Mouse (Mus musculus): ENCODE data around the gene Egln1. TPM values are rescaled to one million over a fixed set of nuclear protein-coding genes. Genes with fewer than 3 reads are reported as not detected.

Gene Egln1
- polyA plus RNA-seq, 1 experiment from 2014 or later: 10.0 TPM

GRCm38 (mm10) chr8:124909936-124910335 lies 39.2 kb downstream of the Egln1 start:
- H3K27ac ChIP-seq (ENCODE audit: low read depth, low read length): no peak overlapping the region
- 93% methylated on average over 16 of the region's 16 CpGs for WGBS
- peaks cover 45% of the 10 kb centered on the region for H3K36me3 ChIP-seq (ENCODE audit: control insufficient read depth, insufficient read depth, low read length)

GRCm38 (mm10) chr8:124905482-124905881 lies 43.6 kb downstream of the Egln1 start:
- no peaks in the 10 kb centered on the region for H3K4me1 ChIP-seq (replicated peaks; ENCODE audit: control insufficient read depth, insufficient read depth, low read length)
- no peak overlapping the region for H3K4me2 ChIP-seq
- ATAC-seq (replicated peaks; ENCODE audit: low FRiP score): no peak
- no peak overlapping the region for H3K27ac ChIP-seq (ENCODE audit: low read depth, low read length)
- WGBS: 88% methylated on average over 2 of the region's 2 CpGs
- H3K9ac ChIP-seq (ENCODE audit: low read depth, low read length): no peak overlapping the region
- H3K27me3 ChIP-seq (replicated peaks; ENCODE audit: control insufficient read depth, insufficient read depth, low read length): no peaks in the 10 kb centered on the region
- no peak overlapping the region for H3K4me3 ChIP-seq (ENCODE audit: low read depth, low read length)
- no peaks in the 10 kb centered on the region for H3K9me3 ChIP-seq (ENCODE audit: control insufficient read depth, low read length)
- no peak for DNase-seq (ENCODE audit: low spot score)
- H3K36me3 ChIP-seq (ENCODE audit: control insufficient read depth, insufficient read depth, low read length): peaks cover 48% of the 10 kb centered on the region

More at GRCm38 (mm10) chr8:124909936-124910335, 39.2 kb downstream of the Egln1 start:
- Histone ChIP-seq H3K4me3 (ENCODE audit: low read depth, low read length) (no peak overlapping the region), H3K4me2 (no peak overlapping the region), H3K9ac (ENCODE audit: low read depth, low read length) (no peak overlapping the region), H3K9me3 (ENCODE audit: control insufficient read depth, low read length) (no peaks in the 10 kb centered on the region), H3K27me3 (replicated peaks; ENCODE audit: control insufficient read depth, insufficient read depth, low read length) (no peaks in the 10 kb centered on the region), H3K4me1 (replicated peaks; ENCODE audit: control insufficient read depth, insufficient read depth, low read length) (no peaks in the 10 kb centered on the region)
- no peak for ATAC-seq (replicated peaks; ENCODE audit: low FRiP score)
- no peak for DNase-seq (ENCODE audit: low spot score)

GRCm38 (mm10) chr8:124903198-124903597 lies 45.9 kb downstream of the Egln1 start:
- no peak overlapping the region for H3K4me3 ChIP-seq (ENCODE audit: low read depth, low read length)
- no peak overlapping the region for H3K27ac ChIP-seq (ENCODE audit: low read depth, low read length)
- 94% methylated on average over 15 of the region's 15 CpGs for WGBS
- H3K4me1 ChIP-seq (replicated peaks; ENCODE audit: control insufficient read depth, insufficient read depth, low read length): peaks cover 5% of the 10 kb centered on the region
- H3K27me3 ChIP-seq (replicated peaks; ENCODE audit: control insufficient read depth, insufficient read depth, low read length): no peaks in the 10 kb centered on the region
- H3K9ac ChIP-seq (ENCODE audit: low read depth, low read length): no peak overlapping the region
- DNase-seq (ENCODE audit: low spot score) (no peak), ATAC-seq (replicated peaks; ENCODE audit: low FRiP score) (no peak)
- no peak overlapping the region for H3K4me2 ChIP-seq
- peaks cover 47% of the 10 kb centered on the region for H3K36me3 ChIP-seq (ENCODE audit: control insufficient read depth, insufficient read depth, low read length)
- no peaks in the 10 kb centered on the region for H3K9me3 ChIP-seq (ENCODE audit: control insufficient read depth, low read length)

- peak; percentile 15; the same call in 1 of the 2 replicates for ATAC-seq (replicated peaks; ENCODE audit: low FRiP score)
- Histone ChIP-seq H3K27me3 (replicated peaks; ENCODE audit: control insufficient read depth, insufficient read depth, low read length) (no peaks in the 10 kb centered on the region), H3K4me2 (peak overlapping the region; percentile 96), H3K9me3 (ENCODE audit: control insufficient read depth, low read length) (no peaks in the 10 kb centered on the region), H3K36me3 (ENCODE audit: control insufficient read depth, insufficient read depth, low read length) (peaks cover 40% of the 10 kb centered on the region), H3K4me1 (replicated peaks; ENCODE audit: control insufficient read depth, insufficient read depth, low read length) (peaks cover 15% of the 10 kb centered on the region), H3K9ac (ENCODE audit: low read depth, low read length) (peak overlapping the region; percentile 79), H3K27ac (ENCODE audit: low read depth, low read length) (peak overlapping the region; percentile 75), H3K4me3 (ENCODE audit: low read depth, low read length) (peak overlapping the region; percentile 98)
- no peak for DNase-seq (ENCODE audit: low spot score)
- 4% methylated on average over 31 of the region's 31 CpGs for WGBS
These were observed 50.7 kb downstream of the Egln1 start for GRCm38 (mm10) chr8:124898251-124898905.

- Histone ChIP-seq H3K4me1 (replicated peaks; ENCODE audit: control insufficient read depth, insufficient read depth, low read length) (peaks cover 15% of the 10 kb centered on the region), H3K36me3 (ENCODE audit: control insufficient read depth, insufficient read depth, low read length) (peaks cover 40% of the 10 kb centered on the region), H3K27ac (ENCODE audit: low read depth, low read length) (peak within 1 kb of the TSS; percentile 75), H3K27me3 (replicated peaks; ENCODE audit: control insufficient read depth, insufficient read depth, low read length) (no peaks in the 10 kb centered on the region), H3K9ac (ENCODE audit: low read depth, low read length) (peak within 1 kb of the TSS; percentile 79), H3K9me3 (ENCODE audit: control insufficient read depth, low read length) (no peaks in the 10 kb centered on the region), H3K4me2 (peak within 1 kb of the TSS; percentile 96), H3K4me3 (ENCODE audit: low read depth, low read length) (peak within 1 kb of the TSS; percentile 98)
- peak; percentile 91 for ATAC-seq (replicated peaks; ENCODE audit: low FRiP score)
- peak; percentile 96 for DNase-seq (ENCODE audit: low spot score)
- WGBS: under 1% methylated on average over 114 of the region's 114 CpGs
These were observed 51.5 kb downstream of the Egln1 start, which contains the start of the genes Exoc8 and Sprtn for GRCm38 (mm10) chr8:124897386-124898250. Exoc8 (minus strand) TSS chr8:124897705. Sprtn (plus strand) TSS chr8:124897886.

- peak; percentile 40 for ATAC-seq (replicated peaks; ENCODE audit: low FRiP score)
- Histone ChIP-seq H3K9ac (ENCODE audit: low read depth, low read length) (peak overlapping the region; percentile 79), H3K4me2 (peak overlapping the region; percentile 96), H3K27me3 (replicated peaks; ENCODE audit: control insufficient read depth, insufficient read depth, low read length) (no peaks in the 10 kb centered on the region), H3K36me3 (ENCODE audit: control insufficient read depth, insufficient read depth, low read length) (peaks cover 34% of the 10 kb centered on the region), H3K4me1 (replicated peaks; ENCODE audit: control insufficient read depth, insufficient read depth, low read length) (peaks cover 15% of the 10 kb centered on the region), H3K9me3 (ENCODE audit: control insufficient read depth, low read length) (no peaks in the 10 kb centered on the region), H3K4me3 (ENCODE audit: low read depth, low read length) (peak overlapping the region; percentile 98), H3K27ac (ENCODE audit: low read depth, low read length) (peak overlapping the region; percentile 75)
- 1% methylated on average over 60 of the region's 60 CpGs for WGBS
- DNase-seq (ENCODE audit: low spot score): peak; percentile 71
These were observed 52.3 kb downstream of the Egln1 start for GRCm38 (mm10) chr8:124896632-124897385.

- Histone ChIP-seq H3K9me3 (ENCODE audit: control insufficient read depth, low read length) (no peaks in the 10 kb centered on the region), H3K27me3 (replicated peaks; ENCODE audit: control insufficient read depth, insufficient read depth, low read length) (no peaks in the 10 kb centered on the region), H3K4me3 (ENCODE audit: low read depth, low read length) (peak overlapping the region; percentile 98), H3K36me3 (ENCODE audit: control insufficient read depth, insufficient read depth, low read length) (peaks cover 30% of the 10 kb centered on the region), H3K4me2 (peak overlapping the region; percentile 96), H3K4me1 (replicated peaks; ENCODE audit: control insufficient read depth, insufficient read depth, low read length) (peaks cover 15% of the 10 kb centered on the region), H3K27ac (ENCODE audit: low read depth, low read length) (no peak overlapping the region), H3K9ac (ENCODE audit: low read depth, low read length) (peak overlapping the region; percentile 79; the same call in 1 of the 2 replicates)
- DNase-seq (ENCODE audit: low spot score): peak; percentile 46
- 80% methylated on average over 26 of the region's 26 CpGs for WGBS
- no peak for ATAC-seq (replicated peaks; ENCODE audit: low FRiP score)
These were observed 53.0 kb downstream of the Egln1 start for GRCm38 (mm10) chr8:124896010-124896631.

- H3K9me3 ChIP-seq (ENCODE audit: control insufficient read depth, low read length): no peaks in the 10 kb centered on the region; the same call in 1 of the 2 replicates
- no peak overlapping the region for H3K9ac ChIP-seq (ENCODE audit: low read depth, low read length)
- ATAC-seq (replicated peaks; ENCODE audit: low FRiP score): no peak
- H3K27me3 ChIP-seq (replicated peaks; ENCODE audit: control insufficient read depth, insufficient read depth, low read length): no peaks in the 10 kb centered on the region
- no peak overlapping the region for H3K4me2 ChIP-seq
- H3K36me3 ChIP-seq (ENCODE audit: control insufficient read depth, insufficient read depth, low read length): peaks cover 35% of the 10 kb centered on the region
- no peak overlapping the region for H3K27ac ChIP-seq (ENCODE audit: low read depth, low read length)
- 78% methylated on average over 3 of the region's 3 CpGs for WGBS
- peaks cover 10% of the 10 kb centered on the region for H3K4me1 ChIP-seq (replicated peaks; ENCODE audit: control insufficient read depth, insufficient read depth, low read length)
- H3K4me3 ChIP-seq (ENCODE audit: low read depth, low read length): no peak overlapping the region
- DNase-seq (ENCODE audit: low spot score): no peak
These were observed 56.5 kb downstream of the Egln1 start for GRCm38 (mm10) chr8:124892596-124892995.
